Mouse (Mus musculus) erythroblast, embryonic 14.5 days (primary cell): ENCODE measurements around the gene Nmt1. TPM values are rescaled to one million over a fixed set of nuclear protein-coding genes. Genes with fewer than 3 reads are reported as not detected.

Experiments
- H3K27me3 ChIP-seq: 2 replicates; pipeline ENCODE4 v1.6.1; 2012; ENCODE audit warnings: inconsistent platforms; ENCODE audit not compliant: control insufficient read depth
- H3K36me3 ChIP-seq: 2 replicates; pipeline ENCODE4 v1.6.1; 2012; ENCODE audit warnings: mild to moderate bottlenecking, inconsistent platforms; ENCODE audit not compliant: control insufficient read depth
- H3K4me1 ChIP-seq: 2 replicates; pipeline ENCODE4 v1.6.1; 2012; ENCODE audit warnings: inconsistent platforms; ENCODE audit not compliant: control insufficient read depth
- H3K4me3 ChIP-seq: replicated peaks from 2 replicates; pipeline ENCODE3; 2012; ENCODE audit warnings: moderate library complexity, mild to moderate bottlenecking, inconsistent platforms
- H3K9me3 ChIP-seq: 2 replicates; pipeline ENCODE4 v1.6.1; 2012; ENCODE audit warnings: low read length, inconsistent platforms, mixed read lengths; ENCODE audit not compliant: control insufficient read depth
- GATA1 ChIP-seq: IDR thresholded peaks from 2 replicates; pipeline ENCODE4 v1.6.1; 2012; ENCODE audit warnings: low read length, inconsistent platforms, mixed read lengths
- TAL1 ChIP-seq: IDR thresholded peaks from 3 replicates; pipeline ENCODE4 v1.6.1; 2012; ENCODE audit warnings: low read length, inconsistent platforms, mixed read lengths
- polyA plus RNA-seq: library from polyadenylated mRNA; stranded (reverse); fragments of >175 nt; gene quantifications from 2 replicates; pipeline ENCODE4 v1.2.3, GENCODE M21; 2012

Gene Nmt1
- polyA plus RNA-seq, 1 experiment = 1.5 TPM

DNA sequence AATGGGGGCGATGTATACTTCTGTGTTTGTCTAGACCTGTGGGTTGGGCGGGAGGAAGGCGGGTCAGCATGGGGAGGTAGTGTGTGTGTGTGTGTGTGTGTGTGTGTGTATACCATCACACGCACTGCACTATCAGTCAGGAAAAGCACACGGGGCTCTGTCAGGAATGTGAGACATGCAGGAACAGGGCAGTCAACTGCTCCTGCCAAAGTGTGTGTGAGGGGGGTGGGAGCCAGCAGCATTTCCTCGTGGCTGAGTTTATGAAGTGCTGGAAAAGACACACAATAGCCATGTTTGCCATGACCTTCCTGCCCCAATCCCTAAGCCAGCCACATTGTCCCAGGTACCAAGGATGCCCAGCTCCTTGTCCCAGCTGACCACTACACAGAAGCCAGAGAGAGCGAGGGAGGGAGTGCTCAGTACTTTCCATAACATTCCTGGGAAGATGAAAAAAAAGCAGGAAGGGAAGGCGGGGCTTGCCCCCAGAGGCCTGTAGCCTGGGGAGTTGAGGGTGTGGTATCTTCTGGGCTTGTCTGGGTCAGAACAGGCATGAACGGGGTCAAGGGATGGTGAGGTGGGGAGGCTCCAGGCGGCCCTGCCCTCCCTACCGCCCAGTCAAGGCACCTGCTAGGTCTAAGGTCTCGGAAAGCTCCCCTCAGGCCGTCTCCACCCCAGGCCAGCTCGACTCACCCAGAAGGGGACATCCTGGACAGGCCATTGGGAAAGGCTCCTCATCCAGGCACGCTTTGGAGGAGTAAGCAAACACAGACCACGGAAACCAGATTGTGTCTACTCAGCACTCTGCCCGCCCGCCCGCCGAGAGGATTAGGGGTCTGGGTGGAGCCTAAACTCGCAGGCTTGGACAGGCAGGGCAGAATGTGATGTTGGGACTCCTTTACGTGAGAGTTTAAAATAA is 69.2 kb downstream of the Nmt1 start:
- H3K27me3 ChIP-seq = peaks cover 61% of the 10 kb centered on the region
- no peaks in the 10 kb centered on the region for H3K36me3 ChIP-seq
- H3K4me1 ChIP-seq = peaks cover 15% of the 10 kb centered on the region
- peaks cover 5% of the 10 kb centered on the region; the same call in 1 of the 2 replicates for H3K9me3 ChIP-seq
- H3K4me3 ChIP-seq = no peak overlapping the region
- TF ChIP-seq TAL1 (no peak), GATA1 (no peak)

DNA sequence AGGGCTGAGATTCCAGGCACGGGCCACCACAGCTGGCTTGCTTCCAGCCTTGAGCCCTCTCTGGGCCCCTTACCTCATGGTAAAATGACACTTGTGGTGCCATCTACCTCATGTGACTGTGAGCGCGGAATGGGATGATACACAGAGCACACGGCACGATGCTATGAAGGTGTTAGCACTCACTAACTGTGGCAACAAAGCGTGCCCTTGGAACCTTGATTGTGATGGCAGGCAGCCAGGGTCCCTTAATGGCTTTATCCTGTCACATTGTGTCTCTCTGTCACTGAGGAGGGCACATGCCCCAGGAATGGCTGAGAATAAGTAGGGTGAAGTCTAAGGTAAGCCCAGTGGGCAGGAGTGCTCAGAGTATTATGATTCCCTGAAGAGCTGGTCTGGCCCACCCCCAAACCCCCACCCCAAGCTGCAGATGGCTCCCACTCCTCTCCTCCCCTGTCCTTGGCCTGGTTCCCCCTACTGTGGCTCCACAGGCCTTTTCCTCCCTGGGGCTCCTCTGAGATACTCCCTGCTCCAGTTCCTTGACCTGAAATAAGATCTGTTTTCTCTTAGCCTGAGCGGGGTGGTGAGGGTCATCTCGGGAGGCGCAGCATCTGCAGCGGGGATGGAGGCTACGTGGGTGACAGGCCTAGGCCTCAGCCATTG is 70.7 kb downstream of the Nmt1 start:
- H3K27me3 ChIP-seq = peaks cover 65% of the 10 kb centered on the region

DNA sequence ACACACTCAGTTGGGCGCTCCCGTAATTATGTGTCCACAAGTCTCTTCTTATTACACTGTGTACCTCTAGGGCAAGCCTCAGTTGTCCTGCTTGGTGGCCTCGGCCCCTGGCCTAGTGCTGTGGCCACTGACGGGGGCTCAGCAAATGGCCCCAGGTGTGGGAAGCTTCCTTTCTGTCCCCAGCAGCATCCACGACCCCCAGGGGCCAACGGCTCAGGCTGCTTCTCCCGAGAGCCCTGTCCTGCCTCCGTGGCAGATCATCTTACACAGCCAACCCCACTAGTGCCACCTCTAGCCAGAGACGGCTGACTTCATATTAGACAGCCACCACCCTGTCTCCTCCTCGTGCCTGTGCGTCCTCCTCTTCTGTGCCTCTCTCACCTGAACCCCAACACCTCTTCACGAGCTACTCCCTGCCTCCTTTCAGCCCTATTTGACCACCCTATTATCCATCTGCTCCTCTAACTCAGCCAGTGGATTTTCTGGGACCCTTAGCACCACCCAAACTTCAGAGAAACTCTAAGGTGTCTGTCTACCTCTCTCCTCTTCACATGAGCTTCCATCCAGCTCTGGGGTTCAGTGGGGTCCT is 71.5 kb downstream of the Nmt1 start:
- Histone ChIP-seq H3K4me3 (no peak overlapping the region), H3K9me3 (peaks cover 5% of the 10 kb centered on the region; the same call in 1 of the 2 replicates), H3K27me3 (peaks cover 65% of the 10 kb centered on the region), H3K4me1 (peaks cover 34% of the 10 kb centered on the region), H3K36me3 (peaks cover 10% of the 10 kb centered on the region)
- TF ChIP-seq GATA1 (no peak), TAL1 (no peak)

More for the DNA sequence above, 70.7 kb downstream of the Nmt1 start:
- peaks cover 2% of the 10 kb centered on the region; the same call in 1 of the 2 replicates for H3K36me3 ChIP-seq
- H3K4me3 ChIP-seq = no peak overlapping the region
- TF ChIP-seq TAL1 (no peak), GATA1 (no peak)
- peaks cover 26% of the 10 kb centered on the region for H3K4me1 ChIP-seq
- H3K9me3 ChIP-seq = peaks cover 5% of the 10 kb centered on the region; the same call in 1 of the 2 replicates

DNA sequence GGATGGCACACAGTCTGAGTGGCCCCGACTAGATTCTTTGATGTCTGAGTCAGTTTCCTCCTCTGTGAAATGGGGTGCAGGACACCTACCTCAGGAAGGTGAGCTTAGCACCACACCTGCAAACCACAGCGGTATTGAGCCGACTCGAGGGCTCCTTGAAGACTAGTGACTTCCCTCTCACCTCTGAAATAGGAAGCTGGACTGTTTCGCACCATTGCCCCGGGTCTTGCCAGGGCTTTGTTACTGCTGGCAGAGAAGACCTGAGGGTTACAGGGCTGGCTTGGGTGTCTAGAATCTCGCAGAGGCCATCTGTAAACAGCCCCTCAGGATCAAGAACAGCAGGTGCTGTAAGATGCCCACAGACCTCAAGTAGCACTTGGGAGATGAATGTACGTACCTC is 72.4 kb downstream of the Nmt1 start:
- peaks cover 64% of the 10 kb centered on the region for H3K27me3 ChIP-seq
- peaks cover 19% of the 10 kb centered on the region for H3K36me3 ChIP-seq
- no peak overlapping the region for H3K4me3 ChIP-seq
- TF ChIP-seq GATA1 = no peak
- no peak for TF ChIP-seq TAL1
- peaks cover 5% of the 10 kb centered on the region; the same call in 1 of the 2 replicates for H3K9me3 ChIP-seq
- peaks cover 43% of the 10 kb centered on the region for H3K4me1 ChIP-seq

DNA sequence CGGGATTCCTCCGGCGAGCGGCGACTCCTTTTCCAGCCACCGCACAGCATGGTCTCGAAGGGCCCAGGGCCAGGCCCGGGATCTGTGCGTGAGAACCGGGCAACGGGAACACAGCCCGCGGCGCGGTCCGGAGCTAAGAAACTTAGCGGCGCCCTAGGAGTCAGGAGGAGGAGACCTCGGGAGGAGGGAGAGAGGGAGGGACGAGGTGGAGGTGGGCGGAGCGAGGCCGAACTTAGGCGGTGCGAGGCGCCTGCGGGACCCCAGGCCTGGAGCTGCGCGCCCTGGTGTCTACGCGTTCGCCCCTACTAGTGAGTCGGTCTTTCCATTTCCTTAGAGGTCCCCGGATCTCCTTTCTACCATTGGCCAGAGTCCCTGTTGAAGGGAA is 73.5 kb downstream of the Nmt1 start, which contains the start of the genes Plcd3 and Acbd4:
Gene Plcd3 (minus strand): TSS at position 178 of the 385 bp plus-strand sequence.
Gene Acbd4 (plus strand): TSS at position 202 of the 385 bp plus-strand sequence.
- H3K36me3 ChIP-seq = peaks cover 30% of the 10 kb centered on the region
- peaks cover 54% of the 10 kb centered on the region for H3K4me1 ChIP-seq
- TF ChIP-seq TAL1 = no peak
- TF ChIP-seq GATA1 = no peak
- H3K9me3 ChIP-seq = peaks cover 5% of the 10 kb centered on the region; the same call in 1 of the 2 replicates
- H3K4me3 ChIP-seq = peak within 1 kb of the TSS; percentile 74
- H3K27me3 ChIP-seq = peaks cover 58% of the 10 kb centered on the region

DNA sequence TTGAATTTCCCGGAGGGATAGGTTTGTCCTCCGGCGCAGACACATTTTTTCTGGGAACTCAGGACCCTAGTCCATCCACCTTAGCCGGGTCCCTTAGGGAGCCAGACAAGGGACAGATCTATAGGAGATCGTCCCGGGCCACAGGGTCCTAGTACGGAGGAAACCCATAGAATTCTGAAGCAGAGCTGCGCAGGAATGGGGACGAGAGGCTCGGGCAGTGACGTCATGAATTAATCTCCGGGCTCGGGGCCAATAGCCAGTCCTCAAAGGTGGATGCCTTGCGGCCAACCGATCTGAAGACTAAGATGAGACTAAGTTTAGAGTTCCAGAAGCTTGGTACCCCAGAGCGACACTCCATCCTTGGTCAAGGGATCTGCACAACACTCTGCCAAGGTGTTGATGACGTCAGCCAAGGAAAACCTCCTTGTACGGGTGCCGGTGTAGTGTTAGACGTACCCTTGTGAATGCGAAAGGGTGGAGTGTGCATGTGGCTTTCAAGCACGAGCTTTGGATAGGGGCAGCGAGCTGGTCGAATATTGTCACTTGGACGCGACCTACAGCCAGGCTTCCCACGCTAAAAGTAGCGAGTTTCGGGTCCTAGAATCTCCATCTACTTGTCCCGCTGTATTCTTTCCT is 74.0 kb downstream of the Nmt1 start:
- Histone ChIP-seq H3K36me3 (peaks cover 35% of the 10 kb centered on the region), H3K27me3 (peaks cover 53% of the 10 kb centered on the region), H3K4me3 (peak overlapping the region; percentile 74), H3K9me3 (peaks cover 5% of the 10 kb centered on the region; the same call in 1 of the 2 replicates), H3K4me1 (peaks cover 59% of the 10 kb centered on the region)
- TF ChIP-seq TAL1 (no peak), GATA1 (no peak)

DNA sequence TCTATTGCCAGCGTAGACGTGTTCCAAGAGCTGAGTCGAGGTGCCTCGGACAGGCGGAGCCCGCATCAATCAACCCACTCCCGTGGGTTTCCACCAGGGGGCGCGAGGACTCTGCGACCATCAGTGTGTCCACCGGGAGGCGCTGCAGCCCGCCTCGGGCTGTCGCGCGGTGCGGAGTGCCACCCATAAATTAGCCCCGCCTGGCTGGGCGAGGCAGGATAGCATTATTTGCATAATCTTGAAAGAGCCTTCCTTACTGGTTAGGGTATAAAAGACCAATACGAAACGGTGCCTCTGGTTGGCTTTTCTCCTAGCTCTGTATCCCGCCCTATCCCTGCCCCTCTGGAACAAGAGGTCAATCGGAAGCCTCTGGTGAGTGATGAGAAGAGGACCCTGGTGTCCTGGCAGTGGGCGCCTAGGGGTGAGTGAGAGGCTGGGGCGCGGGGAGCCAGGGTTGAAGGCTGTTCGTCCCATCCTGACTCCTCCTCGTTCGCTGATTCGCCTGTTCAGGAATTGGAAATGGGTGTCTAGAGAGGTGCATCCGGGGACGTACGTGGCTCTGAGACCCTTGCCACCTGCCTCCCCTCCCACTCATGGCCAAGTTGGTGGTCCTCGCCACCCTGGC is 74.8 kb downstream of the Nmt1 start:
- Histone ChIP-seq H3K27me3 (peaks cover 44% of the 10 kb centered on the region), H3K4me3 (peak overlapping the region; percentile 74), H3K9me3 (peaks cover 5% of the 10 kb centered on the region; the same call in 1 of the 2 replicates), H3K36me3 (peaks cover 44% of the 10 kb centered on the region), H3K4me1 (peaks cover 65% of the 10 kb centered on the region)
- TF ChIP-seq TAL1 = no peak
- TF ChIP-seq GATA1 = no peak

DNA sequence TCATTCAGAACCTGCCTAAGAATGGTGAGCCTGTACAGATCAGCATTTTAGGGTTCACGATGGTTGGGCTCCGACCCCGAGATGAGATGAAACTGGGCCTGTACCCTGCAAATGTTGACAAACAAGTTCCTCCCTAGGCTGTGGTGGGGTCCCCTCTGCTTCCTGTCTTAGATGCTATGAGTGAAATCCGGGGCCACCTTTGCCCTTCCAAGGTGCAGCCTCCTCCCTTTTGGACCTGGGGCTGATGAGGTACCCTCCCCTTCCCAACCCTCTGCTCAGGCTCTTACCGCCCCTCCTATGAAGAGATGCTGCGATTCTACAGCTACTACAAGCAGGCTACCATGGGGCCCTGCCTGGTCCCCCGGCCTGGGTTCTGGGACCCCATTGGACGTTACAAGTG is 75.6 kb downstream of the Nmt1 start:
- Histone ChIP-seq H3K4me3 (peak overlapping the region; percentile 74), H3K27me3 (peaks cover 39% of the 10 kb centered on the region), H3K36me3 (peaks cover 51% of the 10 kb centered on the region), H3K4me1 (peaks cover 65% of the 10 kb centered on the region), H3K9me3 (peaks cover 5% of the 10 kb centered on the region; the same call in 1 of the 2 replicates)
- TF ChIP-seq GATA1 = no peak
- no peak for TF ChIP-seq TAL1
